Mouse (Mus musculus): ENCODE measurements around the gene Fus. TPM values are rescaled to one million over a fixed set of nuclear protein-coding genes. Genes with fewer than 3 reads are reported as not detected.
A peak's percentile ranks its signal among the peaks of the same experiment; 100 is the strongest.

Fus gene
- 139 and 147 TPM in 2 replicates for polyA plus RNA-seq (2015; fragmentation: Nextera tagmentation; extraction: Ambion mirVana)

GRCm38 (mm10) chr7:127967004-127967921 lies at the start of gene Fus:
Gene Fus, plus strand, starts transcription at chr7:127967457.
- WGBS = under 1% methylated on average over 78 of the region's 92 CpGs
- peak; percentile 59 for TF ChIP-seq CTCF (IDR thresholded peaks at IDR 0.05)
- TF ChIP-seq EP300 (IDR thresholded peaks at IDR 0.05) = no peak
- H3K4me3 ChIP-seq (ENCODE audit: low read depth, low read length) = peak within 1 kb of the TSS; percentile 99
- H3K4me1 ChIP-seq (ENCODE audit: insufficient read depth, low read depth, low read length) = peaks cover 10% of the 10 kb centered on the region; the same call in 1 of the 2 replicates
- H3K9ac ChIP-seq (replicated peaks; ENCODE audit: low read depth) = peak within 1 kb of the TSS; percentile 96
- peak within 1 kb of the TSS; percentile 97 for H3K27ac ChIP-seq (ENCODE audit: low read length)
- ATAC-seq (peak; percentile 94), DNase-seq (ENCODE audit: low spot score) (peak; percentile 96)
- peaks cover 14% of the 10 kb centered on the region; the same call in 1 of the 2 replicates for H3K36me3 ChIP-seq (ENCODE audit: insufficient read depth, low read length)
- H3K27me3 ChIP-seq (replicated peaks; ENCODE audit: insufficient read depth, low read length) = no peaks in the 10 kb centered on the region
- H3K9me3 ChIP-seq (ENCODE audit: low read length) = no peaks in the 10 kb centered on the region
- peak within 1 kb of the TSS; percentile 76 for H3K4me2 ChIP-seq (replicated peaks; ENCODE audit: low read depth, low read length)

- Histone ChIP-seq H3K27ac (ENCODE audit: low read length) (no peak overlapping the region), H3K27me3 (replicated peaks; ENCODE audit: insufficient read depth, low read length) (no peaks in the 10 kb centered on the region), H3K9me3 (ENCODE audit: low read length) (no peaks in the 10 kb centered on the region), H3K4me1 (ENCODE audit: insufficient read depth, low read depth, low read length) (peaks cover 4% of the 10 kb centered on the region; the same call in 1 of the 2 replicates), H3K4me2 (replicated peaks; ENCODE audit: low read depth, low read length) (no peak overlapping the region), H3K4me3 (ENCODE audit: low read depth, low read length) (no peak overlapping the region), H3K36me3 (ENCODE audit: insufficient read depth, low read length) (peaks cover 14% of the 10 kb centered on the region; the same call in 1 of the 2 replicates), H3K9ac (replicated peaks; ENCODE audit: low read depth) (no peak overlapping the region)
- TF ChIP-seq EP300 (IDR thresholded peaks at IDR 0.05) (no peak), CTCF (IDR thresholded peaks at IDR 0.05) (peak; percentile 72)
- DNase-seq (ENCODE audit: low spot score) (peak; percentile 67), ATAC-seq (no peak)
- 48% methylated on average over 3 of the region's 3 CpGs for WGBS
Observed at GRCm38 (mm10) chr7:127918203-127918602, 49.1 kb upstream of the Fus start.

DNA sequence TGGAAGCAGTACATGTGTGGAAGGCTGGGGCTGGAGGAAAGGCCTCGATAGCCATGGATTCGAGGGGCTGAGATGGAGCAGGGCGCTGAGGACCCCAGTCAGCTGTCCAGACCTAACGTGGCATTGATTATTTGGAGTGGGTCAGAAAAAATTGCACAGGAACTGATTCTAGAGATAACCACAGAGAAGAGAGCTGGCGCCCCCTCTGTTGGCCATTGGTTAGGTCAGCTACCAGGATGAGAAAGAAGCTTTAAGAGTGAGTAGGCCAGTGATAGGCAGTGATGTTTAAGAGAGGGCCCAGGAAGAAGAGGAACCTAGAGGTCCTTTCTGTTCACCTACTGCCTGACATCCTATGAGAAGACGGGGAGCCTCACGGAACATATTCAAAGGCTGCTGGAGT lies 48.0 kb upstream of the Fus start:
- ATAC-seq (no peak), DNase-seq (ENCODE audit: low spot score) (no peak)
- WGBS = 70% methylated on average over 7 of the region's 7 CpGs
- H3K27me3 ChIP-seq (replicated peaks; ENCODE audit: insufficient read depth, low read length) = no peaks in the 10 kb centered on the region
- H3K4me2 ChIP-seq (replicated peaks; ENCODE audit: low read depth, low read length) = no peak overlapping the region
- TF ChIP-seq EP300 (IDR thresholded peaks at IDR 0.05) = no peak
- TF ChIP-seq CTCF (IDR thresholded peaks at IDR 0.05) = peak; percentile 60
- no peaks in the 10 kb centered on the region for H3K9me3 ChIP-seq (ENCODE audit: low read length)
- H3K4me1 ChIP-seq (ENCODE audit: insufficient read depth, low read depth, low read length) = peaks cover 4% of the 10 kb centered on the region; the same call in 1 of the 2 replicates
- no peak overlapping the region for H3K4me3 ChIP-seq (ENCODE audit: low read depth, low read length)
- H3K36me3 ChIP-seq (ENCODE audit: insufficient read depth, low read length) = peaks cover 19% of the 10 kb centered on the region; the same call in 1 of the 2 replicates
- H3K27ac ChIP-seq (ENCODE audit: low read length) = no peak overlapping the region
- H3K9ac ChIP-seq (replicated peaks; ENCODE audit: low read depth) = no peak overlapping the region

DNA sequence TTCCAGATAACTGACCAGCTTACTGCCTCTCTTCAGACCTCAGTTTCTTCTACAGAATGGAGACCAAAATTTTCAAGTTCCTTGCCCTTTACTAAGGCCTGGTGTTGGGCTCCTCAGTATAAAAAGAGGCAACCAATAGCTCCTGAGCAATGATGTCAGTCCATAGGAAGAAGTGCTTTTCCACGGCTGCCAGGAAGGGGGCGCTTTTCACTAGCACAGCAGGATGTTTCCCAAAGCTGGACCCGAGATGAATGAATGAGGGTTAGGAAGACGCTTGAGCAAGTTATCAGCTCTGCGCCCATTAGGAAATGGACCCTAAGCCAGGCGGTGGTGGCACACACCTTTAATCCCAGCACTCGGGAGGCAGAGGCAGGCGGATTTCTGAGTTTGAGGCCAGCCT lies 45.7 kb upstream of the Fus start:
- Histone ChIP-seq H3K36me3 (ENCODE audit: insufficient read depth, low read length) (peaks cover 19% of the 10 kb centered on the region; the same call in 1 of the 2 replicates), H3K4me2 (replicated peaks; ENCODE audit: low read depth, low read length) (no peak overlapping the region), H3K9me3 (ENCODE audit: low read length) (no peaks in the 10 kb centered on the region), H3K4me1 (ENCODE audit: insufficient read depth, low read depth, low read length) (peaks cover 4% of the 10 kb centered on the region; the same call in 1 of the 2 replicates), H3K27ac (ENCODE audit: low read length) (no peak overlapping the region), H3K9ac (replicated peaks; ENCODE audit: low read depth) (no peak overlapping the region), H3K4me3 (ENCODE audit: low read depth, low read length) (no peak overlapping the region), H3K27me3 (replicated peaks; ENCODE audit: insufficient read depth, low read length) (no peaks in the 10 kb centered on the region)
- 58% methylated on average over 8 of the region's 8 CpGs for WGBS
- ATAC-seq (no peak), DNase-seq (ENCODE audit: low spot score) (peak; percentile 81)
- TF ChIP-seq CTCF (IDR thresholded peaks at IDR 0.05) (peak; percentile 73), EP300 (IDR thresholded peaks at IDR 0.05) (no peak)

DNA sequence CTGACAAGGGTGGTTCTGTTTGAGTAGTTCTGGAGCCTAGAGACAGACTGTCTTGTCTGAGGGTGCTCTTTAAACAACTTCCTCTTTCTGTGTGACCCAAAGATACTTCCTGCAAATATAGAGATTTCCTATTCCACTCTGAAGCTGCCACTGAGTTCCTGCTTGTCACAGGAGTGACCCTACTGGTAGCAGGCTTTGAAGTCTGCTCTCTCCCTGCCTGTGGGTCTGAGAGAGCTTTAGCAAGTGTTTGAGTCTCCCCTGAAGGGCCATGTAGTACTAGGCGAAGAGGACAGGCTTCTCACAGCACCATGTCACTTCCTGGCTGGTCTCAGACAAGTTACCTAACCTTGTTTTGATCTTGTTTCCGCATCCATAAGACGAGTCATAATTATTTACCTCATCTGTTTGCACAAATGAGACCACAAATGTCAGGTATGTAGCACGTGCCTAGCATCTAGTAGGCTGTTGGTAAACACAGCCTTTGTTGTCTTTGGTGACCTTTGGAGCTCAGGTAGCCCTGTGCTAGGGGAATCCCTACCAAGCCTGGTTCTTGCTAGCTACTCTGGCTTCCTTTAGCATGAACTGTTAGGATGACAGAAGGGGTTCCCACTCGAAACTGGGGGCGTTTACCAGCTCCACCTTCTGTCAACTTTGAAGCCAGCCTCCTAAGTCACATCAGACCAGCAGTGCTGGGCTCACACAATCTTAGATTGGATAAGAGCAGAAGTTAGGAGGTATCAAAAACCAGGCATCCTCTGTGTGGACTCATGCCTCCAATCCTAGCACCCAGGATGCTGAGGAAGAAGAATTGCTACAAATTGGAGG lies 44.6 kb upstream of the Fus start:
- peak overlapping the region; percentile 80 for H3K27ac ChIP-seq (ENCODE audit: low read length)
- peaks cover 12% of the 10 kb centered on the region; the same call in 1 of the 2 replicates for H3K36me3 ChIP-seq (ENCODE audit: insufficient read depth, low read length)
- WGBS = 47% methylated on average over 6 of the region's 6 CpGs
- ATAC-seq (peak; percentile 42), DNase-seq (ENCODE audit: low spot score) (peak; percentile 81)
- H3K4me1 ChIP-seq (ENCODE audit: insufficient read depth, low read depth, low read length) = peaks cover 4% of the 10 kb centered on the region; the same call in 1 of the 2 replicates
- H3K9me3 ChIP-seq (ENCODE audit: low read length) = no peaks in the 10 kb centered on the region
- no peak overlapping the region for H3K4me3 ChIP-seq (ENCODE audit: low read depth, low read length)
- no peak overlapping the region for H3K9ac ChIP-seq (replicated peaks; ENCODE audit: low read depth)
- TF ChIP-seq CTCF (IDR thresholded peaks at IDR 0.05) (no peak), EP300 (IDR thresholded peaks at IDR 0.05) (peak; percentile 60; the same call in 1 of the 2 replicates)
- no peaks in the 10 kb centered on the region for H3K27me3 ChIP-seq (replicated peaks; ENCODE audit: insufficient read depth, low read length)
- no peak overlapping the region for H3K4me2 ChIP-seq (replicated peaks; ENCODE audit: low read depth, low read length)

Data from lung, postnatal 0 days (tissue).